Mouse (Mus musculus) liver, adult 2 months (tissue): ENCODE results near the gene Fam216a. TPM values are rescaled to one million over a fixed set of nuclear protein-coding genes. Genes with fewer than 3 reads are reported as not detected.
"Not testable (repeated sequence)": the region's sequence is repeated elsewhere in the genome, so short reads cannot be mapped to it uniquely, and the experiment has no call there.

Experiments used
- DNase-seq: peaks from one replicate; pipeline ENCODE4 v3.0.0-alpha.2; 2011; ENCODE audit warnings: low read depth, low spot score; ENCODE audit errors: extremely low read depth
- H3K27ac ChIP-seq: fragments of 200-500 bp; replicated peaks from 2 replicates; pipeline ENCODE4 v1.5.1; 2012; ENCODE audit warnings: low read depth, mild to moderate bottlenecking, control low read depth, inconsistent platforms, low read length; ENCODE audit not compliant: insufficient read depth
- H3K27me3 ChIP-seq: fragments of 200-500 bp; 2 replicates; pipeline ENCODE4 v1.6.1; 2012; ENCODE audit warnings: mild to moderate bottlenecking, moderate library complexity, low read length, inconsistent platforms; ENCODE audit not compliant: control insufficient read depth, insufficient read depth
- H3K36me3 ChIP-seq: fragments of 200-500 bp; 2 replicates; pipeline ENCODE4 v1.6.1; 2012; ENCODE audit warnings: low read length, inconsistent platforms; ENCODE audit not compliant: control insufficient read depth, insufficient read depth
- H3K4me1 ChIP-seq: fragments of 200-500 bp; 2 replicates; pipeline ENCODE4 v1.6.1; 2011; ENCODE audit warnings: low read length; ENCODE audit not compliant: control insufficient read depth, insufficient read depth
- H3K4me3 ChIP-seq: fragments of 200-500 bp; 2 replicates; pipeline ENCODE4 v1.5.1; 2011; ENCODE audit warnings: low read depth, mild to moderate bottlenecking, control low read depth, low read length, moderate library complexity; ENCODE audit not compliant: insufficient read depth
- H3K79me2 ChIP-seq: fragments of 200-500 bp; 2 replicates; pipeline ENCODE4 v1.6.1; 2012; ENCODE audit warnings: inconsistent platforms, mild to moderate bottlenecking, low read length, moderate library complexity; ENCODE audit not compliant: control insufficient read depth, insufficient read depth
- H3K9ac ChIP-seq: fragments of 200-500 bp; 2 replicates; pipeline ENCODE4 v1.6.1; 2012; ENCODE audit warnings: low read depth, mild to moderate bottlenecking, control low read depth, inconsistent platforms, low read length
- CTCF ChIP-seq: fragments of 200-500 bp; IDR thresholded peaks from 2 replicates; pipeline ENCODE4 v1.5.1; 2011; ENCODE audit warnings: low read depth, low read length, control low read depth
- POLR2A ChIP-seq: fragments of 200-500 bp; IDR thresholded peaks from 2 replicates; pipeline ENCODE4 v1.6.1; 2011; ENCODE audit warnings: low read length, control low read depth; ENCODE audit not compliant: insufficient read depth; ENCODE audit errors: extremely low read depth
- WGBS: fragments of 180-500 bp; shearing (Covaris S2); methylation state at CpG from one replicate; pipeline ENCODE4 v1.1.7; 2018; 5-methylcytosine and 5-hydroxymethylcytosine counted together
- polyA plus RNA-seq: library from polyadenylated mRNA; depleted of rRNA; stranded (reverse); fragments of >200 nt; gene quantifications from 2 replicates; pipeline ENCODE4 v1.2.3, GENCODE M21; 2012; rRNA removed
- total RNA-seq: library from RNA; depleted of rRNA; stranded (reverse); fragments of >200 nt; gene quantifications from 2 replicates; pipeline ENCODE4 v1.2.3, GENCODE M21; 2014; rRNA removed

The Fam216a gene
- total RNA-seq, result 3.4 and 4.2 TPM in 2 replicates
- polyA plus RNA-seq, result 2.8 and 3.4 TPM in 2 replicates

DNA sequence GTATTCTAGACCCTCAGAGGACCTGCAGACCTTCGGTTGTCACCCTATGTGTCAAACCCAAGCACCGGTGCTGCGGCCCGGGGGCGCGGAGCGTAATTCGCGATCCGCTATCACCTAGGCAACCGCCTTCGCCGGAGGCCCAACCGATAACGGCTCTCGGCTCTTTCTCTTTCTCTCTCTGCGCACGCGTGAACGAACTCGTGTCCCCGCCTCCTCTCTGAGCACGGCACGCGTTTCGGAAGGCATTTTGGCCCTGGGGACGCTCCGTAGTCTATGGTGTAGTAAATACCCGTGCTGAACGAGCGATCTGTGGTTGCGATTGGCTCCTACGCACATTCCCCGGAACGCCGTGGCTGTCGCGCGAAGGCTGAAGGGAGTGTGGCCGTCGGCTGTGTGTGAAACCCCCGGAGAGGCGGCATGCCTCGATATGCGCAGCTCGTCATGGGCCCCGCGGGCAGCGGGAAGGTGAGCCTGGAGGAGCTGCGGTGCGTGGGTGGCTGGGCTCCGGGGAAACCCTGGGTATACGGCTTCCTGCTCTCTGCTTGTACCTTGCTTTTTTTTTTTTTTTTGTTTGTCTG lies at the start of gene Fam216a:
Gene Fam216a, minus strand, starts transcription at position 173 of the 578 bp plus-strand sequence.
- Histone ChIP-seq H3K79me2 (no peaks in the 10 kb centered on the region; the same call in 1 of the 2 replicates), H3K9ac (peak within 1 kb of the TSS; percentile 84), H3K27ac (peak within 1 kb of the TSS; percentile 68), H3K36me3 (no peaks in the 10 kb centered on the region), H3K4me1 (peaks cover 2% of the 10 kb centered on the region), H3K4me3 (peak within 1 kb of the TSS; percentile 74), H3K27me3 (no peaks in the 10 kb centered on the region)
- TF ChIP-seq POLR2A, result peak; percentile 29; the same call in 1 of the 2 replicates
- no peak for TF ChIP-seq CTCF
- under 1% methylated on average over 53 of the region's 53 CpGs for WGBS
- peak; percentile 96 for DNase-seq

DNA sequence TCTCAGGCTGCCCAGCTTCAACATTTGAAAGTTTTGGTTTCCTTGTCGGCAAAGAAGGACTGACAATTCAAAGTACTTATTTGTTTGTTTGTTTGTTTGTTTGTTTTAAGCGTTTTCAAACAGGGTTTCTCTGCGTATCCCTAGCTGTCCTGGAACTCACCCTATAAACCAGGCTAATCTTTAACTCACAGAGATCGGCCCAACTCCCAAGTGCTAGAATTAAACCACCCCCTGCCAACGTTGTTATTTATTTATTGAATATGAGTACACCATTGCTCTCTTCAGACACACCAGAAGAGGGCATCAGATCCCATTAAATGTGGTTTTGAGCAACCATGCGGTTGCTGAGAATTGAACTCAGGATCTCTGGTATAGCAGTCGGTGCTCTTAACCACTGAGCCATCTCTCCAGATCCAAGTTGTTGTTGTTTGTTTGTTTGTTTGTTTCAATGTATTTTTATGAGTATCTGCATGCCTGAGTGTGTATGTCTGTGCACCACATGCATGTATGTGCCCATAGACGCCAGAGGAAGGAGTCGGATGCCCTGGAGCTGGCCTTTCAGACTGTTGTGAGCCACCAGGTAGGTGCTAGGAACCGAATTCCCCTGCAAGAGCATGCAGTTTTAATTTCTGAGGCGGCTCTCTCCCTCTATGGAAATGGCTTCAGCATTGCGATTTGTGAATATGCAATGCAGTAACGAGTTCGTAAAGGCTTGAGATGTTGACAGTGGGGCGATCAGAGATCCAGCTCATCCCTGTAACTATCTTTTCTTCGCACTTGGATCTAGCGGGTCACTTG lies 49.3 kb upstream of the Fam216a start, which contains the start of gene Anapc7:
Gene Anapc7, plus strand, starts transcription at position 423 of the 798 bp plus-strand sequence.
- Histone ChIP-seq H3K36me3 (no peaks in the 10 kb centered on the region), H3K27me3 (no peaks in the 10 kb centered on the region), H3K79me2 (peaks cover 12% of the 10 kb centered on the region), H3K4me1 (peaks cover 9% of the 10 kb centered on the region), H3K9ac (peak within 1 kb of the TSS; percentile 90), H3K4me3 (peak within 1 kb of the TSS; percentile 79), H3K27ac (peak within 1 kb of the TSS; percentile 77)
- WGBS, result 9% methylated on average over 17 of the region's 17 CpGs
- peak; percentile 81 for DNase-seq
- TF ChIP-seq CTCF, result peak; percentile 20; the same call in 1 of the 2 replicates
- TF ChIP-seq POLR2A, result no peak

DNA sequence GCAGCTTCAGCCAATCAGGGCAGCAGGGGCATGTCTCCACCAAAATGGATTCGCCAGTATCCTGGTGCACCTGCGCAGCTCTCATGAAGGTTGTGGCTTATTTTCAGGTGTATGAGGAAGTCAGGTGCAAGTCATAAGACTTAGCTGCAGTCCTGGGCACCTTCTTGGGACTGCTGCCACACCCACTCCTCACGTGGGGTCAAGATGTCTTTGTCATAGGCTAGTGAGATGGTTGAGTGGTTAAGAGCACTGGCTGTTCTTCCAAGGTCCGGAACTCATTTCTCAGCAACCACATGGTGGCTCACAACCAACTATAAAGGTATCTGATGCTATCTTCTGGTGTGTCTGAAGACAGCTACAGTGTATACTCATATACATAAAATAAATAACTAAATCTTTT lies 48.5 kb upstream of the Fam216a start:
- H3K27ac ChIP-seq, H3K4me1 ChIP-seq, DNase-seq, H3K4me3 ChIP-seq, H3K27me3 ChIP-seq, H3K9ac ChIP-seq, H3K36me3 ChIP-seq: not testable (repeated sequence)
- H3K79me2 ChIP-seq, result peaks cover 12% of the 10 kb centered on the region
- 60% methylated on average over 4 of the region's 4 CpGs for WGBS

DNA sequence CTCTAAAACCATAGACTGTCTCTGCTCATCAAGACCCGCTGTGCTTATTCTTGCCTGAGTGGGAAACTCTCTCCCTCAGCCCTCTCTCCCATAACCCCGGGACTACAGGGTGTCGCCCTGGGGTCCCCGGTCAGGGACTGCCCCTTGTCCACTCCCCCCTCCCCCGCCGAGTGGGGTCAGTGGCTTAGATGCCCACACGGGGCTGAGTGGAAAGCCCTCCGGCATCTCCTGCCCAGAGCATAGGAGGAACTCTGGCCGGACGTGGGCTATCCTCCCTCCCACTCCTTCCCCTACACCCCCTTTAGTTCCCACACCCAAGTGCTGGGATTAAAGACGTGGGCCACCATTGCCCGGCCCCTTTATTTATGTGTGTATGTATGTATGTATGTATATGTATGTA lies 43.3 kb upstream of the Fam216a start:
- H3K9ac ChIP-seq, result no peak overlapping the region
- H3K36me3 ChIP-seq, result no peaks in the 10 kb centered on the region
- no peaks in the 10 kb centered on the region for H3K27me3 ChIP-seq
- H3K27ac ChIP-seq, result no peak overlapping the region
- no peaks in the 10 kb centered on the region for H3K79me2 ChIP-seq
- 87% methylated on average over 12 of the region's 12 CpGs for WGBS
- H3K4me3 ChIP-seq, result no peak overlapping the region
- no peak for DNase-seq
- no peak for TF ChIP-seq CTCF
- no peak for TF ChIP-seq POLR2A
- no peaks in the 10 kb centered on the region for H3K4me1 ChIP-seq

DNA sequence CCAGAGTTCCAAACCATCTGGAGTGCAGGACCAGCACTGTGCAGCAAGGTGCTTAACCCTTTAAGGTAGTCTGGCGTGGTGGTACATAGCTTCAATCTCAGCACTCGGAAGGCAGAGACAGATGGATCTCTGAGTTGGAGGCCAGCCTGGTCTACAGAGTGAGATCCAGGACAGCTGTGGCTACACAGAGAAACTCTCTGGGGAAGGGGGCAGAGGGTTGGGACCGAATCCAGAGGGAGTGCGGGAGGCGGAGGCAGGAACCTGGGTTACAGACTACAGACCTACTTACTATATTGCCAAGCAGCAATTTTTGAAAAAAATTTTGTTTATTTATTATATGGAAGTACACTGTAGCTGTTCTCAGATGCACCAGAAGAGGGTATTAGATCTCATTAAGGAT lies 42.2 kb upstream of the Fam216a start:
- no peak overlapping the region for H3K27ac ChIP-seq
- H3K27me3 ChIP-seq, result no peaks in the 10 kb centered on the region

DNA sequence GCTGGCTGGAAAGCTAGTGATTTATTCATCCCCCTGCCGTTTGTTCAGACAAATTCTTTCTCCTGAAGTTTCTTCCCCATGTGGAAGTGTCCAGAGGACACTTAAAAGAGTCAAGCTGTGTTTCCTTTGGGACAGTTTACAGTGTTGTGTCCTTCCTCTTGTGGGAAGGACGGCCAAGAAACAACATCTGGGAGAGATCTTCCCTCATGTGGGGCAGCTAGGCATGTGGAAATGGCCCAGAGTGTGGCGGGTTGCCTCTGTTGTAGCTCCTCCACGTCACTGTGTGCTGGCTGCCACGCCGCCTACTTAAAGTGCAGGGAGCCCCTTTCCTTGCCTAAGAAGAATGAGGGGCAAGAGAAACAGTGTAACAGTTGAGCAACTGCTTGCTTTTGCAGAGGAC lies 40.7 kb upstream of the Fam216a start:
- WGBS, result 72% methylated on average over 6 of the region's 6 CpGs
- H3K9ac ChIP-seq, result no peak overlapping the region
- no peaks in the 10 kb centered on the region for H3K4me1 ChIP-seq
- no peaks in the 10 kb centered on the region for H3K27me3 ChIP-seq
- H3K36me3 ChIP-seq, result no peaks in the 10 kb centered on the region
- no peak for DNase-seq
- TF ChIP-seq CTCF (no peak), POLR2A (no peak)
- H3K79me2 ChIP-seq, result no peaks in the 10 kb centered on the region
- H3K27ac ChIP-seq, result no peak overlapping the region
- H3K4me3 ChIP-seq, result no peak overlapping the region

More for the DNA sequence above, 42.2 kb upstream of the Fam216a start:
- no peak for DNase-seq
- Histone ChIP-seq H3K4me3 (no peak overlapping the region), H3K36me3 (no peaks in the 10 kb centered on the region), H3K79me2 (no peaks in the 10 kb centered on the region), H3K9ac (no peak overlapping the region), H3K4me1 (no peaks in the 10 kb centered on the region)
- 93% methylated on average over 5 of the region's 5 CpGs for WGBS
- TF ChIP-seq POLR2A (no peak), CTCF (no peak)
